25 mouse cellular contexts compared by ENCODE assay signal in genomic region chr5:108473737-108474136, GRCm38 (mm10). TPM values are rescaled to one million over a fixed set of nuclear protein-coding genes. Genes with fewer than 3 reads are reported as not detected.
DNase-seq lines count a peak whose midpoint lies in the region; ATAC-seq lines count a peak whose summit lies in the region.
"Had no signal": no experiment of that assay in that cellular context is flagged by ENCODE, and none has a peak within 500 bp of the region (broad histone marks: within the 10 kb centered on the region; RNA-seq: fewer than 3 reads in every experiment).

No protein-coding gene starts in this region.

- no peaks in the 10 kb centered on the region for H3K27me3 ChIP-seq in midbrain, embryonic 11.5 days (ENCODE audit: control insufficient read depth, insufficient read depth, low read length)
- H3K27me3 ChIP-seq in midbrain, embryonic 15.5 days (replicated peaks) = no peaks in the 10 kb centered on the region
- no peaks in the 10 kb centered on the region for H3K27me3 ChIP-seq in hindbrain, embryonic 12.5 days
- H3K27me3 ChIP-seq: embryonic facial prominence, embryonic 13.5 days; embryonic facial prominence, embryonic 15.5 days; forebrain, embryonic 12.5 days had no signal

- no peak overlapping the region for H3K27ac ChIP-seq in midbrain, embryonic 11.5 days (ENCODE audit: low read depth, low read length)
- no peak overlapping the region for H3K27ac ChIP-seq in midbrain, embryonic 15.5 days
- H3K27ac ChIP-seq in hindbrain, embryonic 12.5 days = no peak overlapping the region
- H3K27ac ChIP-seq: embryonic facial prominence, embryonic 13.5 days; embryonic facial prominence, embryonic 15.5 days; forebrain, embryonic 10.5 days; forebrain, embryonic 12.5 days had no signal

- H3K4me2 ChIP-seq in midbrain, embryonic 11.5 days = no peak overlapping the region
- H3K4me2 ChIP-seq in midbrain, embryonic 15.5 days = no peak overlapping the region
- H3K4me2 ChIP-seq in hindbrain, embryonic 12.5 days (replicated peaks) = no peak overlapping the region
- H3K4me2 ChIP-seq: embryonic facial prominence, embryonic 13.5 days; embryonic facial prominence, embryonic 15.5 days; forebrain, embryonic 12.5 days had no signal

- H3K4me1 ChIP-seq in midbrain, embryonic 11.5 days (ENCODE audit: control insufficient read depth, insufficient read depth, low read length) = no peaks in the 10 kb centered on the region
- H3K4me1 ChIP-seq in midbrain, embryonic 15.5 days = 0 out of 2 replicates have a peak, but pooled peaks cover 2% of the 10 kb centered on the region
- H3K4me1 ChIP-seq in hindbrain, embryonic 12.5 days = 0 out of 2 replicates have a peak, but pooled peaks cover 5% of the 10 kb centered on the region
- H3K4me1 ChIP-seq: embryonic facial prominence, embryonic 13.5 days; embryonic facial prominence, embryonic 15.5 days; forebrain, embryonic 10.5 days had no signal

- no peaks in the 10 kb centered on the region for H3K9me3 ChIP-seq in midbrain, embryonic 11.5 days (ENCODE audit: control insufficient read depth, low read length)
- no peaks in the 10 kb centered on the region for H3K9me3 ChIP-seq in midbrain, embryonic 15.5 days
- no peaks in the 10 kb centered on the region for H3K9me3 ChIP-seq in hindbrain, embryonic 12.5 days (replicated peaks)
- H3K9me3 ChIP-seq: embryonic facial prominence, embryonic 13.5 days; embryonic facial prominence, embryonic 15.5 days; forebrain, embryonic 10.5 days; forebrain, embryonic 12.5 days had no signal

- 86% methylated on average over 4 of the region's 4 CpGs for WGBS in midbrain, embryonic 11.5 days
- 87% methylated on average over 4 of the region's 4 CpGs for WGBS in midbrain, embryonic 15.5 days
- WGBS in hindbrain, embryonic 12.5 days = 90% methylated on average over 4 of the region's 4 CpGs

- no peak overlapping the region for H3K9ac ChIP-seq in midbrain, embryonic 11.5 days (ENCODE audit: low read length)
- H3K9ac ChIP-seq in midbrain, embryonic 15.5 days = no peak overlapping the region
- H3K9ac ChIP-seq in hindbrain, embryonic 12.5 days = no peak overlapping the region
- H3K9ac ChIP-seq: embryonic facial prominence, embryonic 13.5 days; embryonic facial prominence, embryonic 15.5 days; forebrain, embryonic 12.5 days had no signal

- peak; percentile 42 to 66 for DNase-seq in lung, adult 18-20 months
- DNase-seq in lung, postnatal 14 days = no peak
- DNase-seq in midbrain, embryonic 11.5 days (ENCODE audit: low spot score, missing footprints) = peak; percentile 53
- peak; percentile 51 for DNase-seq in lung, postnatal 25 days (ENCODE audit: low spot score)
- DNase-seq in lung, postnatal 4 days = peak; percentile 25 to 63
- DNase-seq in adrenal gland, postnatal 14 days = no peak
- DNase-seq: adrenal gland, adult 2 months; adrenal gland, postnatal 10 days; adrenal gland, postnatal 36 days; cerebellum, adult 11-12 months; cerebellum, adult 2 months; cerebellum, adult 9-10 months; cerebellum, postnatal 10 days; cerebellum, postnatal 25 days; embryo, embryonic 11 days had no signal

- H3K4me3 ChIP-seq in midbrain, embryonic 11.5 days (ENCODE audit: low read depth, low read length) = no peak overlapping the region
- H3K4me3 ChIP-seq in midbrain, embryonic 15.5 days = no peak overlapping the region
- H3K4me3 ChIP-seq in hindbrain, embryonic 12.5 days = no peak overlapping the region
- H3K4me3 ChIP-seq: embryonic facial prominence, embryonic 13.5 days; embryonic facial prominence, embryonic 15.5 days; erythroblast, embryonic 14.5 days; forebrain, embryonic 10.5 days; forebrain, embryonic 12.5 days had no signal

- peaks cover 32% of the 10 kb centered on the region for H3K36me3 ChIP-seq in midbrain, embryonic 11.5 days (ENCODE audit: control insufficient read depth, insufficient read depth, low read length)
- peaks cover 56% of the 10 kb centered on the region for H3K36me3 ChIP-seq in midbrain, embryonic 15.5 days (replicated peaks)
- peaks cover 68% of the 10 kb centered on the region for H3K36me3 ChIP-seq in hindbrain, embryonic 12.5 days

- ATAC-seq in midbrain, embryonic 11.5 days (ENCODE audit: low FRiP score) = no peak
- no peak for ATAC-seq in midbrain, embryonic 15.5 days (replicated peaks)
- no peak for ATAC-seq in hindbrain, embryonic 12.5 days (ENCODE audit: low FRiP score)
- ATAC-seq: forebrain, embryonic 14.5 days; forebrain, embryonic 16.5 days had no signal

RNA-seq across cellular contexts. Expression of gene Pcgf3, which starts 12.7 kb away (rescaled TPM):
- polyA plus RNA-seq in midbrain, embryonic 11.5 days (2014; fragmentation: Nextera tagmentation; extraction: Ambion mirVana) = 29.2 and 34.0 TPM in 2 replicates
- 24.6 and 32.2 TPM in 2 replicates for polyA plus RNA-seq in midbrain, embryonic 15.5 days (2015; fragmentation: Nextera tagmentation; extraction: Ambion mirVana)
- 41.7 and 42.5 TPM in 2 replicates for total RNA-seq in adrenal gland, postnatal 14 days (2021)
- polyA plus RNA-seq in hindbrain, embryonic 12.5 days (2016; fragmentation: Nextera tagmentation; extraction: Ambion mirVana) = 39.5 and 42.6 TPM in 2 replicates

RNA-seq across cellular contexts. Expression of gene Mfsd7a, which starts 25.0 kb away (rescaled TPM):
- 0.18 TPM in 1 of 2 replicates, not detected in the other for polyA plus RNA-seq in midbrain, embryonic 11.5 days (2014; fragmentation: Nextera tagmentation; extraction: Ambion mirVana)
- polyA plus RNA-seq in midbrain, embryonic 15.5 days (2015; fragmentation: Nextera tagmentation; extraction: Ambion mirVana) = 0.06 and 0.10 TPM in 2 replicates
- total RNA-seq in adrenal gland, postnatal 14 days (2021) = 0.89 and 1.4 TPM in 2 replicates
- polyA plus RNA-seq in hindbrain, embryonic 12.5 days (2016; fragmentation: Nextera tagmentation; extraction: Ambion mirVana) = 0.12 and 0.13 TPM in 2 replicates
- total RNA-seq: MEL had no signal
- polyA plus RNA-seq: erythroblast, embryonic 14.5 days; forebrain, embryonic 12.5 days had no signal

RNA-seq across cellular contexts. Expression of gene Atp5k, which starts 39.5 kb away (rescaled TPM):
- 392 and 433 TPM in 2 replicates for polyA plus RNA-seq in midbrain, embryonic 11.5 days (2014; fragmentation: Nextera tagmentation; extraction: Ambion mirVana)
- 358 and 373 TPM in 2 replicates for polyA plus RNA-seq in midbrain, embryonic 15.5 days (2015; fragmentation: Nextera tagmentation; extraction: Ambion mirVana)
- 964 and 993 TPM in 2 replicates for total RNA-seq in adrenal gland, postnatal 14 days (2021)
- polyA plus RNA-seq in hindbrain, embryonic 12.5 days (2016; fragmentation: Nextera tagmentation; extraction: Ambion mirVana) = 393 and 437 TPM in 2 replicates

Comparison
In these comparisons a context has a peak if more than half of its experiments do, and no peak if none do; other contexts are left out.
1. DNase-seq: peak in lung, adult 18-20 months (2 of 2), midbrain, embryonic 11.5 days (single experiment), lung, postnatal 25 days (single experiment) and lung, postnatal 4 days (2 of 2); none in lung, postnatal 14 days (single experiment) and adrenal gland, postnatal 14 days (single experiment).